Mouse (Mus musculus): ENCODE data around the gene Scaper. TPM values are rescaled to one million over a fixed set of nuclear protein-coding genes. Genes with fewer than 3 reads are reported as not detected.

The Scaper gene
- polyA plus RNA-seq, 1 experiment from 2014 or later, result 15.1 TPM

DNA sequence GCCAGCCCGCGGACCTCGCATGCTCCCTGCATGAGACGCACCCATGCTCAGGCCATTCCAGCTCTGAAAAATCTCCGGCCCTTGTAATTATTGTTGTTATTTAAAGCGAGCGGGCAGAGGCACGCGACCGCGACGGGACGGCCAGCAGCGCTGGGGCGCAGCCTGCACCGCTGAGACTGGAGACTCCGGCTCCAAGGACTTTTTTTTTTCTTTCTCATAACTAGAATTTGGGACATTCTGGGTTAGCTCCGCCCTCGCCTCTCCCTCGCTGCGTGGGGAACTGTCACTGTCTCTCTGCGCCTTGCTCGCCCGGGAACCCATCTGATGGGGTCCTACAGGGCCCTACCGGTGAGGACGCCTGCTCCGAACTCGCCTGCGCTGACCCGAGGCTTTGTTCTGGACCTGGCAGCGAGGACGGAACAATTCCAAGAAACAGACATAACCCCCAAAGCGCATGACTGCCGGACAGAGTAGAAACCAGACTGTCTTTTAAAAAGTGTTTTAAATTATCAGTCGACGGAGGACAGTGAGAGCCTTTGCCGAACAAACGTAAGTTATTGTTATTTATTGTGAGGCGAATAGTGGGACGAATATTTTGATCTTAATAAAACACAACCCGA, 392.3 kb downstream of the Scaper start:
- DNase-seq (ENCODE audit: low spot score), result no peak
- ATAC-seq (ENCODE audit: low FRiP score), result no peak
- Histone ChIP-seq H3K27ac (ENCODE audit: low read depth, low read length) (peak overlapping the region; percentile 17; the same call in 1 of the 2 replicates), H3K4me1 (replicated peaks; ENCODE audit: control insufficient read depth, insufficient read depth, low read length) (peaks cover 10% of the 10 kb centered on the region), H3K4me3 (ENCODE audit: low read depth, low read length) (peak overlapping the region; percentile 24), H3K9ac (ENCODE audit: low read depth, low read length) (no peak overlapping the region), H3K36me3 (ENCODE audit: control insufficient read depth, insufficient read depth, low read length) (no peaks in the 10 kb centered on the region), H3K27me3 (ENCODE audit: control insufficient read depth, insufficient read depth, low read length) (peaks cover 83% of the 10 kb centered on the region), H3K4me2 (replicated peaks; ENCODE audit: low read depth, low read length) (no peak overlapping the region; the same call in 1 of the 2 replicates), H3K9me3 (ENCODE audit: control insufficient read depth, low read length) (no peaks in the 10 kb centered on the region)
- 5% methylated on average over 41 of the region's 41 CpGs for WGBS

GRCm38 (mm10) chr9:55544861-55545555, 392.9 kb downstream of the Scaper start:
- Histone ChIP-seq H3K36me3 (ENCODE audit: control insufficient read depth, insufficient read depth, low read length) (no peaks in the 10 kb centered on the region), H3K27ac (ENCODE audit: low read depth, low read length) (no peak overlapping the region), H3K9ac (ENCODE audit: low read depth, low read length) (0 out of 2 replicates have a peak overlapping the region, but pooled peaks have one; percentile 19), H3K4me3 (ENCODE audit: low read depth, low read length) (peak overlapping the region; percentile 4), H3K27me3 (ENCODE audit: control insufficient read depth, insufficient read depth, low read length) (peaks cover 87% of the 10 kb centered on the region), H3K4me2 (replicated peaks; ENCODE audit: low read depth, low read length) (no peak overlapping the region; the same call in 1 of the 2 replicates), H3K9me3 (ENCODE audit: control insufficient read depth, low read length) (no peaks in the 10 kb centered on the region), H3K4me1 (replicated peaks; ENCODE audit: control insufficient read depth, insufficient read depth, low read length) (peaks cover 10% of the 10 kb centered on the region)
- ATAC-seq (ENCODE audit: low FRiP score) (no peak), DNase-seq (ENCODE audit: low spot score) (peak; percentile 75)
- WGBS, result under 1% methylated on average over 30 of the region's 30 CpGs

- no peaks in the 10 kb centered on the region for H3K36me3 ChIP-seq (ENCODE audit: control insufficient read depth, insufficient read depth, low read length)
- ATAC-seq (ENCODE audit: low FRiP score), result no peak
- no peak for DNase-seq (ENCODE audit: low spot score)
- H3K9me3 ChIP-seq (ENCODE audit: control insufficient read depth, low read length), result no peaks in the 10 kb centered on the region
- peaks cover 86% of the 10 kb centered on the region for H3K27me3 ChIP-seq (ENCODE audit: control insufficient read depth, insufficient read depth, low read length)
- WGBS, result 1% methylated on average over 45 of the region's 46 CpGs
- peak overlapping the region; percentile 12 for H3K4me3 ChIP-seq (ENCODE audit: low read depth, low read length)
- peaks cover 10% of the 10 kb centered on the region for H3K4me1 ChIP-seq (replicated peaks; ENCODE audit: control insufficient read depth, insufficient read depth, low read length)
- no peak overlapping the region for H3K27ac ChIP-seq (ENCODE audit: low read depth, low read length)
- 0 out of 2 replicates have a peak overlapping the region, but pooled peaks have one; percentile 3 for H3K9ac ChIP-seq (ENCODE audit: low read depth, low read length)
- H3K4me2 ChIP-seq (replicated peaks; ENCODE audit: low read depth, low read length), result peak overlapping the region; percentile 30
Measured at GRCm38 (mm10) chr9:55543703-55544401, 394.1 kb downstream of the Scaper start.

GRCm38 (mm10) chr9:55543336-55543702, 394.6 kb downstream of the Scaper start:
- no peak overlapping the region for H3K27ac ChIP-seq (ENCODE audit: low read depth, low read length)
- WGBS, result 2% methylated on average over 8 of the region's 8 CpGs
- no peak for ATAC-seq (ENCODE audit: low FRiP score)
- H3K36me3 ChIP-seq (ENCODE audit: control insufficient read depth, insufficient read depth, low read length), result no peaks in the 10 kb centered on the region
- no peaks in the 10 kb centered on the region for H3K9me3 ChIP-seq (ENCODE audit: control insufficient read depth, low read length)
- peaks cover 10% of the 10 kb centered on the region for H3K4me1 ChIP-seq (replicated peaks; ENCODE audit: control insufficient read depth, insufficient read depth, low read length)
- no peak overlapping the region for H3K9ac ChIP-seq (ENCODE audit: low read depth, low read length)
- H3K4me2 ChIP-seq (replicated peaks; ENCODE audit: low read depth, low read length), result no peak overlapping the region
- peaks cover 86% of the 10 kb centered on the region for H3K27me3 ChIP-seq (ENCODE audit: control insufficient read depth, insufficient read depth, low read length)
- peak; percentile 62 for DNase-seq (ENCODE audit: low spot score)
- H3K4me3 ChIP-seq (ENCODE audit: low read depth, low read length), result peak overlapping the region; percentile 23

DNA sequence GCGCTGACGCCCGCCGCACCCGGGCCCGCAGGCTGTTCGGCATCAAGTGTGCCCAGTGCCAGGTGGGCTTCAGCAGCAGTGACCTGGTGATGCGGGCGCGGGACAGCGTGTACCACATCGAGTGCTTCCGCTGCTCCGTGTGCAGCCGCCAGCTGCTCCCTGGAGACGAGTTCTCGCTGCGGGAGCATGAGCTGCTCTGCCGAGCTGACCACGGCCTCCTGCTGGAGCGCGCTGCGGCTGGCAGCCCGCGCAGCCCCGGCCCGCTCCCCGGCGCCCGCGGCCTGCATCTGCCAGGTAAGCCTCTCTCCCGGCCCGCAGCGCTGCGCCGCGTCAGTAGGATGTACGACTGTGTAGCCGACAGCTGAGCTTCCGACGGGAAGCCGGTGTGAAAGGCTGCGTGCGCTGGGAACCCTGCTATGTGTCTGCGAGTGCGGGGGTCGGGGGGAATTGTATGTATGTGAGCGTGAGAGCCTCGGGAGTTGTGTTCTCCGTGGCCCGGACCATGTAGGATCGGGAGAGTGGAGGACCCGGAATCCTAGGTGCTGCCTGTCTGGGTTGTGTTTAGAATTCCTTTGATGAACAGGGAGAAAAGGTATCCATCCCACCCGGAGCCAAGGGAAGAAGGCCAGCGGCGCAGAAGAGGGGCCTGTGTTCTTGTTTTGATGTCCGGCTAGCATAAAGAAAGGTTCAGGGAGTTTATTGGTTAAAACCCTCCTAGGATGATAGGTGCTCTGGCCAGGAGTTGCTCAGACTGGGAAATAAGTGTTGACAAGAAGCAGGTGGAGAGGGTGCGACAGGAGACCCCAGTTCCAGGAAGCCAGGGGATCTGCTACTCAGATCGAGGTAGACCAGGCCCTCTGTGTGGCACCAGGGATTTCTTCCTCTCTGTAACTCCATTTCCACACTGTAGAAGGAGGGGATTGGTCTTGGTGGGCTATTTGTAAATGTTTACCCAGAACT, 395.3 kb downstream of the Scaper start:
- WGBS, result 1% methylated on average over 57 of the region's 59 CpGs
- H3K27ac ChIP-seq (ENCODE audit: low read depth, low read length), result no peak overlapping the region
- peaks cover 86% of the 10 kb centered on the region for H3K27me3 ChIP-seq (ENCODE audit: control insufficient read depth, insufficient read depth, low read length)
- H3K4me1 ChIP-seq (replicated peaks; ENCODE audit: control insufficient read depth, insufficient read depth, low read length), result peaks cover 10% of the 10 kb centered on the region
- H3K4me3 ChIP-seq (ENCODE audit: low read depth, low read length), result peak overlapping the region; percentile 23
- peak overlapping the region; percentile 28 for H3K4me2 ChIP-seq (replicated peaks; ENCODE audit: low read depth, low read length)
- H3K9ac ChIP-seq (ENCODE audit: low read depth, low read length), result peak overlapping the region; percentile 37
- no peaks in the 10 kb centered on the region for H3K36me3 ChIP-seq (ENCODE audit: control insufficient read depth, insufficient read depth, low read length)
- H3K9me3 ChIP-seq (ENCODE audit: control insufficient read depth, low read length), result no peaks in the 10 kb centered on the region
- no peak for ATAC-seq (ENCODE audit: low FRiP score)
- DNase-seq (ENCODE audit: low spot score), result peak; percentile 65

- Histone ChIP-seq H3K9ac (ENCODE audit: low read depth, low read length) (peak overlapping the region; percentile 37; the same call in 1 of the 2 replicates), H3K4me2 (replicated peaks; ENCODE audit: low read depth, low read length) (peak overlapping the region; percentile 28), H3K36me3 (ENCODE audit: control insufficient read depth, insufficient read depth, low read length) (no peaks in the 10 kb centered on the region), H3K4me3 (ENCODE audit: low read depth, low read length) (peak overlapping the region; percentile 23), H3K27ac (ENCODE audit: low read depth, low read length) (no peak overlapping the region), H3K4me1 (replicated peaks; ENCODE audit: control insufficient read depth, insufficient read depth, low read length) (peaks cover 10% of the 10 kb centered on the region), H3K9me3 (ENCODE audit: control insufficient read depth, low read length) (no peaks in the 10 kb centered on the region), H3K27me3 (ENCODE audit: control insufficient read depth, insufficient read depth, low read length) (peaks cover 87% of the 10 kb centered on the region)
- ATAC-seq (ENCODE audit: low FRiP score), result no peak
- under 1% methylated on average over 59 of the region's 59 CpGs for WGBS
- peak; percentile 68 for DNase-seq (ENCODE audit: low spot score)
Measured at GRCm38 (mm10) chr9:55541681-55542365, 396.1 kb downstream of the Scaper start.

- Histone ChIP-seq H3K9me3 (ENCODE audit: control insufficient read depth, low read length) (no peaks in the 10 kb centered on the region), H3K9ac (ENCODE audit: low read depth, low read length) (no peak overlapping the region; the same call in 1 of the 2 replicates), H3K36me3 (ENCODE audit: control insufficient read depth, insufficient read depth, low read length) (no peaks in the 10 kb centered on the region), H3K4me1 (replicated peaks; ENCODE audit: control insufficient read depth, insufficient read depth, low read length) (peaks cover 10% of the 10 kb centered on the region), H3K4me2 (replicated peaks; ENCODE audit: low read depth, low read length) (peak overlapping the region; percentile 59), H3K27ac (ENCODE audit: low read depth, low read length) (no peak overlapping the region), H3K27me3 (ENCODE audit: control insufficient read depth, insufficient read depth, low read length) (peaks cover 84% of the 10 kb centered on the region), H3K4me3 (ENCODE audit: low read depth, low read length) (peak overlapping the region; percentile 35)
- 0% methylated on average over 28 of the region's 28 CpGs for WGBS
- ATAC-seq (ENCODE audit: low FRiP score) (peak; percentile 97), DNase-seq (ENCODE audit: low spot score) (peak; percentile 91)
Measured at GRCm38 (mm10) chr9:55540888-55541287, 397.0 kb downstream of the Scaper start.
